Mouse (Mus musculus): ENCODE results near the gene Psmd9. TPM values are rescaled to one million over a fixed set of nuclear protein-coding genes. Genes with fewer than 3 reads are reported as not detected.

Psmd9 gene
- polyA plus RNA-seq (2017; shearing (Covaris generic)) = 10 to 100 TPM; 47.8 to 56.9 TPM

GRCm38 (mm10) chr5:123169284-123169683, at the start of gene Psmd9:
Gene Psmd9 (plus strand): TSS chr5:123169413.

GRCm38 (mm10) chr5:123132308-123133071, 36.7 kb upstream of the Psmd9 start, which contains the start of gene Rhof:
Gene Rhof (minus strand): TSS chr5:123132692.

GRCm38 (mm10) chr5:123142161-123143157, 26.8 kb upstream of the Psmd9 start, which contains the start of gene Setd1b:
Gene Setd1b (plus strand): TSS chr5:123142193.

GRCm38 (mm10) chr5:123182651-123183050, 13.4 kb downstream of the Psmd9 start, which contains the start of gene Hpd:
Gene Hpd (minus strand): TSS chr5:123182727.

GRCm38 (mm10) chr5:123251834-123252233, 82.6 kb downstream of the Psmd9 start, which contains the start of gene Wdr66:
Gene Wdr66 (plus strand): TSS chr5:123252102.

Other genes starting within 250 kb of the Psmd9 start
- gene Kdm2b, start 179.6 kb upstream of the Psmd9 start, polyA plus RNA-seq (2017; shearing (Covaris generic)) = 10 to 100 TPM; 27.9 to 34.6 TPM
- 100 to 1,000 TPM; 141 to 160 TPM for gene Orai1, start 154.3 kb upstream of the Psmd9 start, polyA plus RNA-seq (2017; shearing (Covaris generic))
- gene Morn3, start 122.4 kb upstream of the Psmd9 start, polyA plus RNA-seq (2017; shearing (Covaris generic)) = 1 to 10 TPM in 1 of 2 experiments, under 1 TPM in 1; 0.95 to 2.7 TPM
- gene Tmem120b, start 101.0 kb upstream of the Psmd9 start, polyA plus RNA-seq (2017; shearing (Covaris generic)) = 1 to 10 TPM; 5.2 to 7.4 TPM
- gene Rhof, start 36.7 kb upstream of the Psmd9 start, polyA plus RNA-seq (2017; shearing (Covaris generic)) = 100 to 1,000 TPM; 197 to 225 TPM
- gene Setd1b, start 27.2 kb upstream of the Psmd9 start, polyA plus RNA-seq (2017; shearing (Covaris generic)) = 1 to 10 TPM; 8.2 to 9.2 TPM
- 1 to 10 TPM in 1 of 2 experiments, not detected in 1; 1.8 TPM for gene Hpd, start 13.3 kb downstream of the Psmd9 start, polyA plus RNA-seq (2017; shearing (Covaris generic))
- 1 to 10 TPM; 1.8 to 3.1 TPM for gene Wdr66, start 82.7 kb downstream of the Psmd9 start, polyA plus RNA-seq (2017; shearing (Covaris generic))
- 1 to 10 TPM; 6.6 to 7.8 TPM for gene Bcl7a, start 174.4 kb downstream of the Psmd9 start, polyA plus RNA-seq (2017; shearing (Covaris generic))
- 10 to 100 TPM; 62.4 to 64.5 TPM for gene Mlxip, start 225.4 kb downstream of the Psmd9 start, polyA plus RNA-seq (2017; shearing (Covaris generic))

Data from inflammation-experienced regulatory T-cells (primary cell).